Mouse (Mus musculus) right cerebral cortex, adult 2 months (tissue): ENCODE measurements around the gene Zfp771.

Source experiments
- DNase-seq, 2 experiments: peaks; one replicate each; pipeline ENCODE4 v3.0.0; 2021 to 2022; ENCODE audit warnings: low spot score in 2 of 2

Zfp771 gene

GRCm38 (mm10) chr7:127285154-127285553 is 41.1 kb downstream of the Zfp771 start:
- no peak for DNase-seq

DNA sequence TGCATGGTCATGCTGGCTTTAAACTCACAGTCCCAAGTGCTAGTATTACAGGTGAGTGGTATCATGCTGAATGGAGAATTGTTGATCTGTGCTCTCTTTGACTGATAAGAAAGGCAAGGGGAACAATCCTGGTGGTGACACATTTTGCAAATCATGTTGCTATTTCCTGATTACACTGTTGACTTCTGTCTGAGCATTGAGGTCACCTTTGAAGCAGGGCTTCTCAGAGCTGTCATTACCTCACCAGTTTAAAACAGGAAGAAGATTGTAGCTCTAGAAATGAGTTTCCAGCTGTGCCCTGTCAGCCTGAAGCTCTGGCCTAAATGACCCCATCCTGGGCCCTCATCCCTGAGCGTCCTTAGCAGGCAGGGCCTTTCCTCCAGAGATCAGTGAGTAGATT is 43.9 kb downstream of the Zfp771 start:
- no peak for DNase-seq

GRCm38 (mm10) chr7:127289306-127289705 is 45.2 kb downstream of the Zfp771 start:
- DNase-seq, result no peak

DNA sequence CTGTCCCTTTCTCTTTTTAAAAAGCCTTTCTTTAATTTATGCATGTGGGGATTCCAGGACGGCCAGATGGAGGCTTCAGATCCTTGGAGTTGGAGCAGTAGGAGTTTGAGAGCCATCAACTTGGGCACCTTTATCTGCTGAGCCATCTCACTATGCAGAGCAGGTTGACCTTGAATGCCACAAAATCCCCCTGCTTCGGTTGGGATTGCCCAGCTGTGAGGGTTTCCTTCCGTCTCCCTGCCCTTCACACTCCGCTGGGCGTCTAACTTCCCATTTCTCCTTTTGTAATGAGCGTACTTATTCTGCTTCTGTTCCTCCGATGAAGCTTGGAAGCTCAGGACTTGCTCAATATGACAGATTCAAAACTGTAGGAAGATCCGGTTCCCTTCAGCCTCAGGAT is 46.1 kb downstream of the Zfp771 start:
- no peak for DNase-seq

DNA sequence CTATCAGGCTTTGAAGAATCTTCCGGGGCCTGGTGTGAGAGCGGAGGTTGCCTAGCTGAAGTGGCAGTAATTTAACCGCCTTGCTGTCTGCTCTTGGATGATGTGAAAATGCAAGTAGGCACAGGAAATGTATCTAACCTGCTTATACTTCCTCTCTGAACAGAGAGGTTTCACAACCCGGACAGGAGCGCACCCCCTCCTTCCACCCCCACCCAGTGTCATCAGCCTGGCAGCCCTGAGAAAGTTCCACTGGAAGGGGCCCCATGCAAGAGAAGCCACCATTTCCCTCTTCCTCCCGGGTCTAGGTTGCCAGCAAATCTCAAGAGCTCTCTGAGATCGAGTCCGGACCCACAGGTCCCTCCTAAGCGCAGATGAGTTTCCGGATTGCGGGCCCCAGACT is 52.0 kb downstream of the Zfp771 start, which contains the start of gene Itgal:
Gene Itgal (plus strand): TSS at position 163 of the 400 bp plus-strand sequence.
- no peak for DNase-seq

DNA sequence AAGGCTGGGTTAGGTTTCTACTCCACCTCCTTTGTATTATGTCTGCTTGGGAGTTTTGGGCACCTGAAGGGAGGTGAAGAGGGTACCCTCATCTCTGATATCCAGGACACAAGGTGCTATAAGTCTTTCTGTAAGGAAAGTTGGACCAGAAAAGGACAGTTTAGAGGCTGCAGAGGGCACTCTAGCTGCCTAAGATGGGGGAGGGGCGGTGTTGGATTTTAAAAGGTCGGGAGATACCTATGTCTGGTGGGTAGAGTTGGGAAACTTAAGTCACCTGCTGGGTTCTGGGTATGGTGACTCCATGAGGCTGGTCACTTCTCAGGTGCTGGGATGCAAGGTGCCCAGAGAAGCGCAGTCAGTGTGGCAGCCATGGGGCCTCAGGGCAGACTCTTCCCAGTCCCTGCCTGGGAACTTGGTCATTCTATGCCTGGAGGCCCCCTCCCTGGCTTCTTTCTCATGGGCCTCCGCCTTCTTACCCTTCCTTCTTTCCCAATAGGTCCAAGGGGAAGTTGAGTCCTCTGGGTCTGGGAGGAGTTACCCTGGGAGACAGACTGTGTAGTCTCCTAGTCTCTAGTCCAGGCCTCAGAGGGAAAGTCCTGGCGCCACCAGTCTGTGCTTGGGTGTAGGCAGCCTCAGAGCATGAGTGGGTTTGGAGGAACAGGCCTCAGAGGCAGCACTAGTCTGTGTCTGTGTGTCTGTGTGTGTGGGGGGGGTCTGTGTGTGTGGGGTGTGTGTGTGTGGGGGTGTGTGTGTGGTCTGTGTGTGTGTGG is 52.9 kb downstream of the Zfp771 start:
- DNase-seq, result no peak

DNA sequence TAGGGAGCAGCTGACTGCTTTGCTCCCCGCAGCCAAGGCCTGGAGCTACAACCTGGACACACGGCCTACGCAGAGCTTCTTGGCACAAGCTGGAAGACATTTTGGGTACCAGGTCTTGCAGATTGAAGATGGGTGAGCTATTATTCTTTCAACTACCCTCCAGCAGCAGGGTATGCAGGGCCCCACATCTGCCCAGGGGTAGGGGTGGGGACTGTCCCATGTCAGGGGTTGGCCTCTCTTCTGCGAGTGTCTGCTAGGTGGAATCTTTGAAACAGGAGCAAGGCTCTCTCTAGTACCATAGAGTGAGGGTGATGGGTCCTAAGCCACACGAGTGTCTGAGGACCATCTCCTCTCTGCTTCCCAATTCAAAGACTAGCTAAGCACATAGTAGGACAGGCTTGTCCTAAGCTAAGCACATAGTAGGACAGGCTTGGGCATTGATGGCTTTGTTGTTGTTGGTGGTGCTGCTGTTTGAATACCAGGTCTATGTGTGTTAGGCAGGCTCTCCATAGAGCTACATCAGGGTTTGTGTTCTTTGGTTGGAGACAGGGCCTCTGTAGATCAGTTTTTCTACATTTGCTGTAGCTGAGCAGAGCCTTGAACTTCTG is 53.6 kb downstream of the Zfp771 start:
- DNase-seq, result no peak
